18 mouse cellular contexts compared by ENCODE assay signal in the genomic region with DNA sequence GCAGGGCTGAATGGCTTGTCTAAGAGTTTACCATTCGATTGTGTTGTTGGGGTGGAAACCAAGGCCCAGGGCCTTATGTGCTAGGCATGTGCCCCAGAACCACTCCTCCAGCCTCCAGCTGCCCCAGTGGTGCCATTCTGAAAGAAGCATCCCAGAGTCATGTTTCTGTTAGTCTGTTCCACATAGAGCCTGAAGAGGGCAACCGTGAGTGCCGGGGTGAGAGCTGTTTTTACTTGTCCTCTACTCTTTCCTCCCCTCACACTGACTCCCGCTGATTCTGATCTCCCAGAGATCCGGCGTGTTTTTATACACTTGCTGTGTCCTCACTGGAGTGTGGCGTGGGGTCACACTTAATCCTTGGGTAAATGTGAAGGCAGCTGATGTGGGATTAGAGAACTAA. TPM values are rescaled to one million over a fixed set of nuclear protein-coding genes. Genes with fewer than 3 reads are reported as not detected.
DNase-seq lines count a peak whose midpoint lies in the region; ATAC-seq and TF ChIP-seq lines count a peak whose summit lies in the region.
"Had no signal": no experiment of that assay in that cellular context is flagged by ENCODE, and none has a peak within 500 bp of the region (broad histone marks: within the 10 kb centered on the region; RNA-seq: fewer than 3 reads in every experiment).

No protein-coding gene starts in this region.

- H3K4me2 ChIP-seq in intestine, postnatal 0 days (replicated peaks; ENCODE audit: low read depth) = no peak overlapping the region
- no peak overlapping the region for H3K4me2 ChIP-seq in intestine, embryonic 15.5 days (replicated peaks)
- no peak overlapping the region for H3K4me2 ChIP-seq in midbrain, postnatal 0 days (ENCODE audit: low read depth, low read length, poor library complexity, severe bottlenecking)
- no peak overlapping the region for H3K4me2 ChIP-seq in midbrain, embryonic 16.5 days (ENCODE audit: low read length)
- no peak overlapping the region for H3K4me2 ChIP-seq in stomach, postnatal 0 days (replicated peaks; ENCODE audit: low read depth)
- H3K4me2 ChIP-seq in hindbrain, postnatal 0 days (ENCODE audit: low read depth, low read length) = no peak overlapping the region
- H3K4me2 ChIP-seq: forebrain, embryonic 13.5 days; heart, embryonic 15.5 days; hindbrain, embryonic 14.5 days; limb, embryonic 12.5 days had no signal

- no peak for TF ChIP-seq EP300 in stomach, postnatal 0 days (optimal IDR thresholded peaks at IDR 0.05)

- peak; percentile 44 for TF ChIP-seq CTCF in intestine, postnatal 0 days (IDR thresholded peaks at IDR 0.05; ENCODE audit: low read depth)
- TF ChIP-seq CTCF in midbrain, postnatal 0 days (IDR thresholded peaks at IDR 0.05) = 0 out of 2 replicates have a peak, but pooled peaks have one; percentile 1
- peak; percentile 51 for TF ChIP-seq CTCF in stomach, postnatal 0 days (IDR thresholded peaks at IDR 0.05; ENCODE audit: low read depth)
- no peak for TF ChIP-seq CTCF in hindbrain, postnatal 0 days (IDR thresholded peaks at IDR 0.05; ENCODE audit: low read depth)

- H3K4me1 ChIP-seq in intestine, postnatal 0 days (replicated peaks; ENCODE audit: control insufficient read depth, insufficient read depth, low read length) = no peaks in the 10 kb centered on the region
- 0 out of 2 replicates have a peak, but pooled peaks cover 6% of the 10 kb centered on the region for H3K4me1 ChIP-seq in intestine, embryonic 15.5 days (replicated peaks)
- H3K4me1 ChIP-seq in midbrain, postnatal 0 days (ENCODE audit: insufficient read depth, low read length) = no peaks in the 10 kb centered on the region
- peaks cover 7% of the 10 kb centered on the region for H3K4me1 ChIP-seq in midbrain, embryonic 16.5 days (ENCODE audit: control insufficient read depth, insufficient read depth, low read length)
- no peaks in the 10 kb centered on the region for H3K4me1 ChIP-seq in stomach, postnatal 0 days (replicated peaks; ENCODE audit: control insufficient read depth, insufficient read depth)
- H3K4me1 ChIP-seq in hindbrain, postnatal 0 days (ENCODE audit: insufficient read depth, low read length) = no peaks in the 10 kb centered on the region

- no peak overlapping the region for H3K9ac ChIP-seq in intestine, postnatal 0 days (ENCODE audit: low read depth, low read length)
- no peak overlapping the region for H3K9ac ChIP-seq in intestine, embryonic 15.5 days
- H3K9ac ChIP-seq in midbrain, postnatal 0 days (replicated peaks; ENCODE audit: low read length, poor library complexity, severe bottlenecking) = no peak overlapping the region
- no peak overlapping the region for H3K9ac ChIP-seq in midbrain, embryonic 16.5 days (ENCODE audit: low read depth, low read length)
- H3K9ac ChIP-seq in stomach, postnatal 0 days (ENCODE audit: low read length) = no peak overlapping the region
- no peak overlapping the region for H3K9ac ChIP-seq in hindbrain, postnatal 0 days (replicated peaks; ENCODE audit: low read length)
- H3K9ac ChIP-seq: forebrain, embryonic 13.5 days; heart, embryonic 15.5 days; hindbrain, embryonic 14.5 days; limb, embryonic 12.5 days had no signal

- DNase-seq in midbrain, postnatal 0 days (ENCODE audit: low spot score) = no peak
- DNase-seq in ZHBTc4 (ENCODE audit: low read depth, low spot score) = peak; percentile 71
- DNase-seq in stomach, postnatal 0 days (ENCODE audit: low spot score) = no peak
- no peak for DNase-seq in hindbrain, postnatal 0 days (ENCODE audit: low spot score)
- no peak for DNase-seq in urinary bladder, postnatal 36 days (ENCODE audit: low spot score in 2 of 2)
- DNase-seq: cerebellum, adult 18-20 months; kidney, adult 18-20 months; right cerebral cortex, adult 18-20 months had no signal

- no peaks in the 10 kb centered on the region for H3K9me3 ChIP-seq in intestine, postnatal 0 days (ENCODE audit: control insufficient read depth)
- no peaks in the 10 kb centered on the region for H3K9me3 ChIP-seq in intestine, embryonic 15.5 days
- no peaks in the 10 kb centered on the region for H3K9me3 ChIP-seq in midbrain, postnatal 0 days (ENCODE audit: low read length)
- no peaks in the 10 kb centered on the region for H3K9me3 ChIP-seq in midbrain, embryonic 16.5 days (replicated peaks; ENCODE audit: control insufficient read depth, low read length, poor library complexity, severe bottlenecking)
- H3K9me3 ChIP-seq in stomach, postnatal 0 days (ENCODE audit: control insufficient read depth, low read length) = no peaks in the 10 kb centered on the region
- H3K9me3 ChIP-seq in hindbrain, postnatal 0 days (ENCODE audit: low read length) = no peaks in the 10 kb centered on the region
- H3K9me3 ChIP-seq: forebrain, embryonic 13.5 days; heart, embryonic 15.5 days; limb, embryonic 12.5 days; midbrain, embryonic 10.5 days had no signal

- H3K27me3 ChIP-seq in intestine, postnatal 0 days (replicated peaks; ENCODE audit: control insufficient read depth, insufficient read depth, low read length) = no peaks in the 10 kb centered on the region
- no peaks in the 10 kb centered on the region for H3K27me3 ChIP-seq in intestine, embryonic 15.5 days (replicated peaks)
- 0 out of 2 replicates have a peak, but pooled peaks cover 3% of the 10 kb centered on the region for H3K27me3 ChIP-seq in midbrain, postnatal 0 days (ENCODE audit: insufficient read depth, low read length)
- H3K27me3 ChIP-seq in midbrain, embryonic 16.5 days (ENCODE audit: control insufficient read depth, insufficient read depth, low read depth, low read length) = peaks cover 2% of the 10 kb centered on the region; the same call in 1 of the 2 replicates
- H3K27me3 ChIP-seq in stomach, postnatal 0 days (ENCODE audit: control insufficient read depth, insufficient read depth, low read length) = no peaks in the 10 kb centered on the region
- H3K27me3 ChIP-seq in hindbrain, postnatal 0 days (ENCODE audit: insufficient read depth, low read length) = no peaks in the 10 kb centered on the region
- H3K27me3 ChIP-seq: heart, embryonic 15.5 days; Patski had no signal

- peaks cover 40% of the 10 kb centered on the region for H3K36me3 ChIP-seq in intestine, postnatal 0 days (ENCODE audit: control insufficient read depth, insufficient read depth)
- peaks cover 25% of the 10 kb centered on the region for H3K36me3 ChIP-seq in intestine, embryonic 15.5 days
- peaks cover 35% of the 10 kb centered on the region for H3K36me3 ChIP-seq in midbrain, postnatal 0 days (ENCODE audit: insufficient read depth, low read length)
- peaks cover 23% of the 10 kb centered on the region for H3K36me3 ChIP-seq in midbrain, embryonic 16.5 days (ENCODE audit: control insufficient read depth, insufficient read depth, low read length)
- H3K36me3 ChIP-seq in stomach, postnatal 0 days (ENCODE audit: control insufficient read depth, insufficient read depth, low read length) = peaks cover 13% of the 10 kb centered on the region
- H3K36me3 ChIP-seq in hindbrain, postnatal 0 days (ENCODE audit: insufficient read depth, low read length) = peaks cover 23% of the 10 kb centered on the region

- no peak overlapping the region for H3K27ac ChIP-seq in intestine, postnatal 0 days (ENCODE audit: low read depth, low read length)
- no peak overlapping the region for H3K27ac ChIP-seq in intestine, embryonic 15.5 days
- H3K27ac ChIP-seq in midbrain, postnatal 0 days (ENCODE audit: low read depth, low read length) = no peak overlapping the region
- no peak overlapping the region for H3K27ac ChIP-seq in midbrain, embryonic 16.5 days (ENCODE audit: low read length)
- no peak overlapping the region for H3K27ac ChIP-seq in stomach, postnatal 0 days (replicated peaks)
- H3K27ac ChIP-seq in hindbrain, postnatal 0 days = no peak overlapping the region
- H3K27ac ChIP-seq: forebrain, embryonic 13.5 days; heart, embryonic 15.5 days; hindbrain, embryonic 14.5 days; limb, embryonic 12.5 days; midbrain, embryonic 10.5 days had no signal

- no peak overlapping the region for H3K4me3 ChIP-seq in intestine, postnatal 0 days (ENCODE audit: low read depth, low read length)
- H3K4me3 ChIP-seq in intestine, embryonic 15.5 days (replicated peaks) = no peak overlapping the region
- H3K4me3 ChIP-seq in midbrain, postnatal 0 days (ENCODE audit: low read depth, low read length) = no peak overlapping the region
- no peak overlapping the region for H3K4me3 ChIP-seq in midbrain, embryonic 16.5 days (ENCODE audit: low read depth, low read length)
- no peak overlapping the region for H3K4me3 ChIP-seq in stomach, postnatal 0 days (ENCODE audit: low read depth, low read length)
- no peak overlapping the region for H3K4me3 ChIP-seq in hindbrain, postnatal 0 days (ENCODE audit: low read length)
- H3K4me3 ChIP-seq: forebrain, embryonic 13.5 days; heart, embryonic 15.5 days; limb, embryonic 12.5 days; midbrain, embryonic 10.5 days had no signal

- 78% methylated on average over 7 of the region's 7 CpGs for whole genome bisulfite sequencing in intestine, postnatal 0 days
- 78% methylated on average over 7 of the region's 7 CpGs for WGBS in intestine, embryonic 15.5 days
- WGBS in midbrain, postnatal 0 days = 80% methylated on average over 7 of the region's 7 CpGs
- WGBS in midbrain, embryonic 16.5 days = 86% methylated on average over 7 of the region's 7 CpGs
- 72% methylated on average over 7 of the region's 7 CpGs for WGBS in stomach, postnatal 0 days
- WGBS in hindbrain, postnatal 0 days = 82% methylated on average over 7 of the region's 7 CpGs

- no peak for ATAC-seq in intestine, postnatal 0 days
- ATAC-seq in intestine, embryonic 15.5 days = no peak
- no peak for ATAC-seq in midbrain, postnatal 0 days (ENCODE audit: low FRiP score)
- ATAC-seq in midbrain, embryonic 16.5 days = no peak
- ATAC-seq in stomach, postnatal 0 days (ENCODE audit: low FRiP score, low TSS enrichment) = no peak
- no peak for ATAC-seq in hindbrain, postnatal 0 days
- ATAC-seq: forebrain, embryonic 13.5 days; Patski had no signal

RNA-seq across cellular contexts. Expression of a gene that starts 5.5 kb away (rescaled TPM):
- polyA plus RNA-seq in intestine, postnatal 0 days (2015; fragmentation: Nextera tagmentation; extraction: Ambion mirVana) = 107 and 113 TPM in 2 replicates
- 145 and 159 TPM in 2 replicates for polyA plus RNA-seq in intestine, embryonic 15.5 days (2015; fragmentation: Nextera tagmentation; extraction: Ambion mirVana)
- total RNA-seq in midbrain, postnatal 0 days (2014; rRNA removed) = 62.9 and 80.9 TPM in 2 replicates
- 105 TPM in 2 replicates for polyA plus RNA-seq in midbrain, postnatal 0 days (2015; fragmentation: Nextera tagmentation; extraction: Ambion mirVana)
- polyA plus RNA-seq in midbrain, embryonic 16.5 days (2015; fragmentation: Nextera tagmentation; extraction: Ambion mirVana) = 101 and 104 TPM in 2 replicates
- polyA plus RNA-seq in stomach, postnatal 0 days (2015; fragmentation: Nextera tagmentation; extraction: Ambion mirVana) = 87.3 and 90.2 TPM in 2 replicates
- total RNA-seq in hindbrain, postnatal 0 days (2014; rRNA removed) = 104 and 107 TPM in 2 replicates
- polyA plus RNA-seq in hindbrain, postnatal 0 days (2015; fragmentation: Nextera tagmentation; extraction: Ambion mirVana) = 117 and 124 TPM in 2 replicates

RNA-seq across cellular contexts. Expression of a gene that starts 7.8 kb away (rescaled TPM):
- polyA plus RNA-seq in intestine, postnatal 0 days (2015; fragmentation: Nextera tagmentation; extraction: Ambion mirVana) = 10.2 and 11.8 TPM in 2 replicates
- polyA plus RNA-seq in intestine, embryonic 15.5 days (2015; fragmentation: Nextera tagmentation; extraction: Ambion mirVana) = 12.6 and 12.8 TPM in 2 replicates
- 4.5 and 5.2 TPM in 2 replicates for total RNA-seq in midbrain, postnatal 0 days (2014; rRNA removed)
- polyA plus RNA-seq in midbrain, postnatal 0 days (2015; fragmentation: Nextera tagmentation; extraction: Ambion mirVana) = 3.4 and 3.6 TPM in 2 replicates
- polyA plus RNA-seq in midbrain, embryonic 16.5 days (2015; fragmentation: Nextera tagmentation; extraction: Ambion mirVana) = 3.0 and 3.1 TPM in 2 replicates
- polyA plus RNA-seq in stomach, postnatal 0 days (2015; fragmentation: Nextera tagmentation; extraction: Ambion mirVana) = 9.5 and 11.9 TPM in 2 replicates
- 4.3 and 5.0 TPM in 2 replicates for total RNA-seq in hindbrain, postnatal 0 days (2014; rRNA removed)
- polyA plus RNA-seq in hindbrain, postnatal 0 days (2015; fragmentation: Nextera tagmentation; extraction: Ambion mirVana) = 3.8 and 4.4 TPM in 2 replicates

RNA-seq across cellular contexts. Expression of a gene that starts 21.2 kb away (rescaled TPM):
- polyA plus RNA-seq in intestine, postnatal 0 days (2015; fragmentation: Nextera tagmentation; extraction: Ambion mirVana) = 0.12 and 0.20 TPM in 2 replicates
- 2.9 and 3.0 TPM in 2 replicates for polyA plus RNA-seq in intestine, embryonic 15.5 days (2015; fragmentation: Nextera tagmentation; extraction: Ambion mirVana)
- total RNA-seq in midbrain, postnatal 0 days (2014; rRNA removed) = not detected in 2 replicates
- 0.30 TPM in 1 of 2 replicates, not detected in the other for polyA plus RNA-seq in midbrain, postnatal 0 days (2015; fragmentation: Nextera tagmentation; extraction: Ambion mirVana)
- 0.24 TPM in 1 of 2 replicates, not detected in the other for polyA plus RNA-seq in midbrain, embryonic 16.5 days (2015; fragmentation: Nextera tagmentation; extraction: Ambion mirVana)
- polyA plus RNA-seq in stomach, postnatal 0 days (2015; fragmentation: Nextera tagmentation; extraction: Ambion mirVana) = 0.50 and 0.81 TPM in 2 replicates
- not detected in 2 replicates for total RNA-seq in hindbrain, postnatal 0 days (2014; rRNA removed)
- 0.15 TPM in 1 of 2 replicates, not detected in the other for polyA plus RNA-seq in hindbrain, postnatal 0 days (2015; fragmentation: Nextera tagmentation; extraction: Ambion mirVana)

RNA-seq across cellular contexts. Expression of a gene that starts 23.9 kb away (rescaled TPM):
- polyA plus RNA-seq in intestine, postnatal 0 days (2015; fragmentation: Nextera tagmentation; extraction: Ambion mirVana) = 0.08 and 0.12 TPM in 2 replicates
- polyA plus RNA-seq in intestine, embryonic 15.5 days (2015; fragmentation: Nextera tagmentation; extraction: Ambion mirVana) = 0.06 and 0.16 TPM in 2 replicates
- total RNA-seq in midbrain, postnatal 0 days (2014; rRNA removed) = 6.3 and 7.7 TPM in 2 replicates
- 4.1 and 4.2 TPM in 2 replicates for polyA plus RNA-seq in midbrain, postnatal 0 days (2015; fragmentation: Nextera tagmentation; extraction: Ambion mirVana)
- polyA plus RNA-seq in midbrain, embryonic 16.5 days (2015; fragmentation: Nextera tagmentation; extraction: Ambion mirVana) = 2.2 and 2.5 TPM in 2 replicates
- 0.15 and 0.27 TPM in 2 replicates for polyA plus RNA-seq in stomach, postnatal 0 days (2015; fragmentation: Nextera tagmentation; extraction: Ambion mirVana)
- 9.1 and 9.7 TPM in 2 replicates for total RNA-seq in hindbrain, postnatal 0 days (2014; rRNA removed)
- 3.6 and 3.7 TPM in 2 replicates for polyA plus RNA-seq in hindbrain, postnatal 0 days (2015; fragmentation: Nextera tagmentation; extraction: Ambion mirVana)
- total RNA-seq: granulocyte monocyte progenitor cell, adult 5-6 weeks had no signal
- polyA plus RNA-seq: limb, embryonic 12.5 days; midbrain, embryonic 10.5 days had no signal

RNA-seq across cellular contexts. Expression of a gene that starts 31.4 kb away (rescaled TPM):
- polyA plus RNA-seq in intestine, postnatal 0 days (2015; fragmentation: Nextera tagmentation; extraction: Ambion mirVana) = 9.5 and 11.4 TPM in 2 replicates
- polyA plus RNA-seq in intestine, embryonic 15.5 days (2015; fragmentation: Nextera tagmentation; extraction: Ambion mirVana) = 29.2 and 30.4 TPM in 2 replicates
- 4.7 and 7.3 TPM in 2 replicates for total RNA-seq in midbrain, postnatal 0 days (2014; rRNA removed)
- polyA plus RNA-seq in midbrain, postnatal 0 days (2015; fragmentation: Nextera tagmentation; extraction: Ambion mirVana) = 5.5 and 7.2 TPM in 2 replicates
- 9.7 and 10.3 TPM in 2 replicates for polyA plus RNA-seq in midbrain, embryonic 16.5 days (2015; fragmentation: Nextera tagmentation; extraction: Ambion mirVana)
- polyA plus RNA-seq in stomach, postnatal 0 days (2015; fragmentation: Nextera tagmentation; extraction: Ambion mirVana) = 16.3 and 19.4 TPM in 2 replicates
- total RNA-seq in hindbrain, postnatal 0 days (2014; rRNA removed) = 3.4 and 6.0 TPM in 2 replicates
- 6.9 and 8.5 TPM in 2 replicates for polyA plus RNA-seq in hindbrain, postnatal 0 days (2015; fragmentation: Nextera tagmentation; extraction: Ambion mirVana)
